Mouse (Mus musculus): ENCODE measurements around the gene Susd3.

GRCm38 (mm10) chr13:49242321-49243065 is 6.0 kb downstream of the Susd3 start:
- TF ChIP-seq POLR2A (IDR thresholded peaks at IDR 0.05; ENCODE audit: extremely low read depth, insufficient read depth, low read length) (no peak), CTCF (IDR thresholded peaks at IDR 0.05; ENCODE audit: extremely low read depth, insufficient read depth, low read length) (no peak)

All from cortical plate, adult 2 months (tissue).